Mouse (Mus musculus) lung, postnatal 0 days (tissue): ENCODE data around the gene Dock9. TPM values are rescaled to one million over a fixed set of nuclear protein-coding genes. Genes with fewer than 3 reads are reported as not detected.

ENCODE experiments used
- ATAC-seq: fragments of 200-750 bp; cut with Nextera tagmentation; 2 replicates; pipeline ENCODE4 v1.8.0; 2017; ENCODE audit warnings: moderate library complexity
- DNase-seq: peaks from one replicate; pipeline ENCODE4 v3.0.0-alpha.2; 2016; ENCODE audit warnings: low spot score
- H3K27ac ChIP-seq: fragments of 300-500 bp; sonication (generic); 2 replicates; pipeline ENCODE4 v1.5.1; 2014; ENCODE audit warnings: antibody characterized with exemption, mild to moderate bottlenecking, low read length, mixed read lengths
- H3K27me3 ChIP-seq: fragments of 300-500 bp; sonication (generic); replicated peaks from 2 replicates; pipeline ENCODE4 v1.6.1; 2014; ENCODE audit warnings: low read length, mixed read lengths; ENCODE audit not compliant: insufficient read depth
- H3K36me3 ChIP-seq: fragments of 300-500 bp; sonication (generic); 2 replicates; pipeline ENCODE4 v1.6.1; 2014; ENCODE audit warnings: low read length, mixed read lengths; ENCODE audit not compliant: insufficient read depth
- H3K4me1 ChIP-seq: fragments of 300-500 bp; sonication (generic); 2 replicates; pipeline ENCODE4 v1.6.1; 2014; ENCODE audit warnings: antibody characterized with exemption, low read depth, low read length, mixed read lengths; ENCODE audit not compliant: insufficient read depth
- H3K4me2 ChIP-seq: fragments of 300-500 bp; sonication (generic); replicated peaks from 2 replicates; pipeline ENCODE4 v1.6.1; 2014; ENCODE audit warnings: low read depth, mild to moderate bottlenecking, low read length, moderate library complexity, mixed read lengths
- H3K4me3 ChIP-seq: fragments of 300-500 bp; sonication (generic); 2 replicates; pipeline ENCODE4 v1.5.1; 2014; ENCODE audit warnings: low read depth, low read length
- H3K9ac ChIP-seq: fragments of 300-500 bp; sonication (generic); replicated peaks from 2 replicates; pipeline ENCODE4 v1.6.1; 2014; ENCODE audit warnings: low read depth, mild to moderate bottlenecking
- H3K9me3 ChIP-seq: fragments of 300-500 bp; sonication (generic); 2 replicates; pipeline ENCODE4 v1.6.1; 2016; ENCODE audit warnings: low read length, mixed read lengths
- CTCF ChIP-seq: IDR thresholded peaks from 2 replicates; pipeline ENCODE4 v1.5.1; 2016; ENCODE audit warnings: antibody characterized with exemption, mild to moderate bottlenecking
- EP300 ChIP-seq: IDR thresholded peaks from 2 replicates; pipeline ENCODE4 v1.6.1; 2016; ENCODE audit warnings: antibody characterized with exemption, mild to moderate bottlenecking, control low read depth
- WGBS: fragments of 180-500 bp; shearing (Covaris S2); extraction: QIAGEN DNeasy Blood & Tissue Kit; methylation state at CpG from one replicate; pipeline ENCODE4 v1.1.7; 2014; 5-methylcytosine and 5-hydroxymethylcytosine counted together
- polyA plus RNA-seq: library from polyadenylated mRNA; unstranded; fragments of >200 nt; fragmentation: Nextera tagmentation; extraction: Ambion mirVana; gene quantifications from 2 replicates; pipeline ENCODE4 v1.2.1, GENCODE M21; 2015

Dock9 gene
- polyA plus RNA-seq, 1 experiment from 2014 or later: 19.8 TPM

DNA sequence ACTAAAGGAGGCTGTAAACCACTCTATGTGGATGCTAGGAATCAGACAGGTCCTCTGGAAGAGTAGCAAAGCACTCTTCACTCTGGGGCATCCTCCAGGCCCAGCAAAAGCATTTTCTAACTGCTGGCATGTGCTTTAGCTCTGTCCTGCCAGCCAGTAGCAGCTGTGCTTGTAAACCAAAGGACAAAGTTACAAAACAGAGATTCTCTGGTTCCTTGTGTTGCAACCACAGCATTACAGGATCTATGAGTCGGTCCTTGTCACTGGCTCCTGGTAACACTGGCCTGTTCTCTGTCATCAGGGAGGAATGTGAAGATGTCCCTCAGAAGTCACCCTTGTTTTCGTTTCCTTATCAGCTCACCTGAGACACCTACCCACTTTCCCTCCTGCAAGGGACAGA is 297.1 kb downstream of the Dock9 start:
- Histone ChIP-seq H3K9me3 (no peaks in the 10 kb centered on the region), H3K27ac (no peak overlapping the region), H3K27me3 (no peaks in the 10 kb centered on the region; the same call in 1 of the 2 replicates), H3K4me1 (no peaks in the 10 kb centered on the region), H3K36me3 (no peaks in the 10 kb centered on the region), H3K4me3 (no peak overlapping the region), H3K4me2 (no peak overlapping the region), H3K9ac (no peak overlapping the region)
- no peak for DNase-seq
- TF ChIP-seq EP300 (no peak), CTCF (no peak)
- ATAC-seq: 0 out of 2 replicates have a peak, but pooled peaks have one; percentile 8
- 42% methylated on average over 2 of the region's 2 CpGs for WGBS

DNA sequence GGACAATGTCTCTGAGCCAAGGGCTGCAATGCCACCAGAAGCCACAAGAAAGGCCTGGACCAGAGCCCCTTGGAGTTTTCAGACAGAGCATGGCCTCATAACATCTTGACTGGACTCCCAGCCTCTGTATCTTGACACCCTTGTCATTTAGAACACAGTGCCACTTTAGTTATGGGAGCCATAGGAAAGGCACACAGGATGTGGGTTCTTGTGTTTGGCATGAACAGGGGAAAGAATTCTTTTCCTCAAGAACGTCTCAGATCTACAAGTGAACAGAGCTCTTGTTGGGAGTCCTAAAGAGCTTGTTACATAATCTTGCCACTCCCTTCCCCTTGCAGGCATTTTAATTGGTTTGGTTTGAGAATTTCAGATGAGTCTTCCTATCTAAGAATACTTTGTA is 297.9 kb downstream of the Dock9 start:
- Histone ChIP-seq H3K4me2 (no peak overlapping the region), H3K9ac (no peak overlapping the region), H3K27me3 (no peaks in the 10 kb centered on the region), H3K27ac (no peak overlapping the region), H3K9me3 (no peaks in the 10 kb centered on the region), H3K36me3 (no peaks in the 10 kb centered on the region), H3K4me3 (no peak overlapping the region), H3K4me1 (no peaks in the 10 kb centered on the region)
- 19% methylated on average over 1 of the region's 1 CpGs for WGBS
- TF ChIP-seq CTCF: no peak
- TF ChIP-seq EP300: no peak
- peak; percentile 55 for DNase-seq
- peak; percentile 55 for ATAC-seq

DNA sequence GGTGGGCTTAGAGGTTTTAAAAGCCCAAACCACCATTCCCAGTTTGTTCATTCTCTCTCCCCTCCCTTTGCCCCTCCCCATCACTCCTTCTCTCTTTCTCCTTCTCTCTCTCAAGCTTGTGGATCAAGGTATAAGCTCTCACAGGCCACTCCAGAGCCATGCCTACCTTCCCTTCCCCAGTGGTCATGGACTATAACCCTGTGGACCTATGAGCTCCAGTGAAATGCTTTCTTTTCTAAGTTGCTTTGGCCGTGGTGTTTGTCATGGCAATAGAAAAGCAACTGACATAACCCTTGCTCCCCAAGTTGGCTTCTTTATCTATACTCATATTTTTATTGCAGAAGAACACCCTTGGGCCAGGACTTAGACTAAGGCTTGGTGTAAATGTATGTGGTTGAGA is 299.8 kb downstream of the Dock9 start:
- no peak overlapping the region for H3K4me3 ChIP-seq
- TF ChIP-seq EP300 (no peak), CTCF (no peak)
- no peaks in the 10 kb centered on the region for H3K9me3 ChIP-seq
- no peak for DNase-seq
- H3K9ac ChIP-seq: no peak overlapping the region
- no peak for ATAC-seq
- no peaks in the 10 kb centered on the region for H3K36me3 ChIP-seq
- no peak overlapping the region for H3K4me2 ChIP-seq
- 78% methylated on average over 1 of the region's 1 CpGs for WGBS
- H3K4me1 ChIP-seq: no peaks in the 10 kb centered on the region
- no peaks in the 10 kb centered on the region for H3K27me3 ChIP-seq
- H3K27ac ChIP-seq: no peak overlapping the region

DNA sequence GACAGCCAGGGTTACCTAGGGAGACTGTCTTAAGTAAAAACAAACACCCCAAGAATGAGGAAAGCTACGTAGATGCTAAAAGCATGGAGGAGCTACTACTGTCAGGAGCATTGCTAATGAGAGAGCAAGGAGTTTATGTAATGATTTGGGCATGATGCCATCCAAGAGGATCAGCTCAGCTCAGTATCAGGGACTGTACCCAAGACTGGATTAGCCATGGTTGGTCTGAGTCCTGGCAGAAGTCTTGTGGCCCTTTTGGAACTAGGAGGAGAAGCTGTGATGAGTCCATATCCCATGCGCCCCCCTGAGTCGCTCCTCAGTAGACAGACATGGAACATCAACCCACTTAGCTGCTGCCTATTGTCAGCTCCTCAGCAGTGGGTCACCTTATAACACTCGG is 301.9 kb downstream of the Dock9 start:
- DNase-seq: no peak
- no peaks in the 10 kb centered on the region for H3K9me3 ChIP-seq
- 72% methylated on average over 4 of the region's 4 CpGs for WGBS

DNA sequence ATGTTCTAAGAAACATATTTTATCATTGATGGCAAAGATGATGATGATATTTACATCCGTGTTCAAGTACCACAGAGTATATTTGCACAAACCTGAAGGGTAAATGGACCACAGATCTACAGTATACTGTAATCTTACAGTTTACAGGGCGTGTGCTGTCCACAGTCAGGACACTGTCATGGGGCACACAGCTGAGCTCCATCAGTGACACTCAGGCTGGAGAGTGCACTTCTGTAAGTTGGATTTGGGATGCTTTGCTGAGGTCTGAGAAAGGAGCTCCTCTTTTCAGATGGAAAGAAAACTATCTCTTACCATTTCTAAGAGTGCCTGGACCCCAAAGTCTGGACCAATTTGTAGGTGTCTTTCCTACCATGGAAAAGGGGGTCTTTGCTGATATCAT is 302.5 kb downstream of the Dock9 start:
- ATAC-seq (no peak), DNase-seq (peak; percentile 18)
- no peaks in the 10 kb centered on the region for H3K9me3 ChIP-seq
- no peak overlapping the region for H3K27ac ChIP-seq
- H3K4me2 ChIP-seq: no peak overlapping the region
- no peaks in the 10 kb centered on the region for H3K27me3 ChIP-seq
- H3K36me3 ChIP-seq: no peaks in the 10 kb centered on the region
- TF ChIP-seq CTCF: no peak
- no peak for TF ChIP-seq EP300
- no peak overlapping the region for H3K9ac ChIP-seq
- 35% methylated on average over 2 of the region's 2 CpGs for WGBS
- H3K4me3 ChIP-seq: no peak overlapping the region
- no peaks in the 10 kb centered on the region for H3K4me1 ChIP-seq

More for the DNA sequence above, 301.9 kb downstream of the Dock9 start:
- Histone ChIP-seq H3K36me3 (no peaks in the 10 kb centered on the region), H3K27me3 (no peaks in the 10 kb centered on the region), H3K9ac (no peak overlapping the region), H3K4me1 (no peaks in the 10 kb centered on the region), H3K4me2 (no peak overlapping the region), H3K27ac (no peak overlapping the region), H3K4me3 (no peak overlapping the region)
- ATAC-seq: no peak
- TF ChIP-seq CTCF (no peak), EP300 (no peak)

DNA sequence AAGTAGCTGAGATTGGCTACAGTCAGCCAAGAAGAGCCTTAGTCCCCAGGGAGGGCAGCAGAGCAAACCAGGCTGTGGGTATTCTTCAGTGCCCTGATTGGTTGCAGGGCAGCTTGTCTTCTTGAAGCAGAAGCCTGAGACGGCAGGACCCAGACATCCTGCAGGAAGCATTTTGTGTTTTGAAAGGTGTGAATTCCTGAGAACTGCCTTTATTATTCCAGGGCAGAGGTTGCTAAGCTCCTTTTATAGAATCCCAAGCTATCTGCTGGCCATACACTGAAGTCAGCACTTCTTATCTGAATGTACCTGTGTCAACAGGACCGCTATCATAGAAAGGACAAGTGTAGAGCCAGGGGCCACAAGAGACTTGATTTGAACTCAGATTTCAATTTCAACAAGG is 303.4 kb downstream of the Dock9 start:
- ATAC-seq (no peak), DNase-seq (no peak)
- no peaks in the 10 kb centered on the region for H3K9me3 ChIP-seq
- no peaks in the 10 kb centered on the region for H3K36me3 ChIP-seq
- no peak overlapping the region for H3K9ac ChIP-seq
- no peaks in the 10 kb centered on the region for H3K4me1 ChIP-seq
- H3K27me3 ChIP-seq: no peaks in the 10 kb centered on the region
- WGBS: 35% methylated on average over 2 of the region's 2 CpGs
- no peak overlapping the region for H3K4me2 ChIP-seq
- TF ChIP-seq EP300 (no peak), CTCF (no peak)
- H3K27ac ChIP-seq: no peak overlapping the region
- no peak overlapping the region for H3K4me3 ChIP-seq

DNA sequence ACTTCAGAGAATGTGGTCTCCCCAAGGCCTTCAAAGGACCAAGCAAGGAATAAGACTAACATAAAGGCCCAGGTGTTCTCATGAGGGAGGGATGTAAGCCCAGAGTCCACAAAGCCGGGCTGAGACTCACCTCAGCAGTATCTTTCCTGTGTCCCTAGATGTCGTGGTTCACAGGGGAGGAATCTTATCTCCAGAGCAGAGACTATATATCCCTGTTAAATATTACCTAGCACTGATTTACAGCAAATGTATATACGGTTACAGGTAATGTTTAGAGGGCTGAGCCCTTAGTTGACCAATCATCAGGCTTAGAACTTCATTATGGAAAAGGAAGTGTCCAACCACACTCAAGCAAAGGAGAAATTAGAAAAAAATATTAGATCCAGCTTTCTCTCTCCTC is 303.9 kb downstream of the Dock9 start:
- no peak for TF ChIP-seq EP300
- TF ChIP-seq CTCF: no peak
- 44% methylated on average over 3 of the region's 3 CpGs for WGBS
- no peak for ATAC-seq
- H3K4me3 ChIP-seq: no peak overlapping the region
- no peak overlapping the region for H3K4me2 ChIP-seq
- H3K27me3 ChIP-seq: no peaks in the 10 kb centered on the region
- DNase-seq: no peak
- H3K4me1 ChIP-seq: no peaks in the 10 kb centered on the region
- no peak overlapping the region for H3K27ac ChIP-seq
- no peaks in the 10 kb centered on the region for H3K36me3 ChIP-seq
- no peaks in the 10 kb centered on the region for H3K9me3 ChIP-seq
- no peak overlapping the region for H3K9ac ChIP-seq
